Mouse (Mus musculus) CD8-positive naive resting alpha-beta T cell, adult 2 months (primary cell): ENCODE results near the gene Tbrg4.
"Not testable (repeated sequence)": the region's sequence is repeated elsewhere in the genome, so short reads cannot be mapped to it uniquely, and the experiment has no call there.

Experiments used
- DNase-seq, 2 experiments: peaks; one replicate each; pipeline ENCODE4 v3.0.0; 2022; ENCODE audit warnings: low read depth in 2 of 2, low spot score in 2 of 2

The Tbrg4 gene

GRCm38 (mm10) chr11:6625478-6626387 is at the start of gene Tbrg4:
TSS of gene Tbrg4 (minus strand) at chr11:6626067.
- peak; percentile 76 to 85 for DNase-seq

- no peak for DNase-seq
Measured at GRCm38 (mm10) chr11:6675402-6675801, 49.5 kb upstream of the Tbrg4 start.

GRCm38 (mm10) chr11:6674701-6675100 is 48.8 kb upstream of the Tbrg4 start:
- no peak for DNase-seq

- DNase-seq = no peak
Measured at GRCm38 (mm10) chr11:6670826-6671225, 45.0 kb upstream of the Tbrg4 start.

- DNase-seq = no peak
Measured at GRCm38 (mm10) chr11:6670044-6670443, 44.2 kb upstream of the Tbrg4 start.

- DNase-seq = no peak
Measured at GRCm38 (mm10) chr11:6669041-6669440, 43.2 kb upstream of the Tbrg4 start.

- DNase-seq = no peak
Measured at GRCm38 (mm10) chr11:6666634-6667033, 40.8 kb upstream of the Tbrg4 start.

GRCm38 (mm10) chr11:6661206-6661605 is 35.3 kb upstream of the Tbrg4 start:
- no peak for DNase-seq

- peak in 1 of 2 experiments; percentile 45 for DNase-seq
Measured at GRCm38 (mm10) chr11:6658271-6658670, 32.4 kb upstream of the Tbrg4 start, which contains the start of gene Ramp3. TSS of gene Ramp3 (plus strand) at chr11:6658521.

- peak; percentile 86 to 90 for DNase-seq
Measured at GRCm38 (mm10) chr11:6654903-6655302, 29.0 kb upstream of the Tbrg4 start.

- DNase-seq = not testable (repeated sequence)
Measured at GRCm38 (mm10) chr11:6652978-6653377, 27.1 kb upstream of the Tbrg4 start.

- DNase-seq = no peak
Measured at GRCm38 (mm10) chr11:6650519-6650918, 24.7 kb upstream of the Tbrg4 start.

- DNase-seq = no peak
Measured at GRCm38 (mm10) chr11:6647831-6648724, 22.2 kb upstream of the Tbrg4 start.

- DNase-seq = no peak
Measured at GRCm38 (mm10) chr11:6644566-6644965, 18.7 kb upstream of the Tbrg4 start.

GRCm38 (mm10) chr11:6639072-6639471 is 13.2 kb upstream of the Tbrg4 start:
- DNase-seq = no peak

GRCm38 (mm10) chr11:6638537-6638936 is 12.7 kb upstream of the Tbrg4 start, which contains the start of gene Wap:
TSS of gene Wap (minus strand) at chr11:6638637.
- DNase-seq = no peak

- DNase-seq = peak in 1 of 2 experiments; percentile 32
Measured at GRCm38 (mm10) chr11:6636150-6636549, 10.3 kb upstream of the Tbrg4 start.

- peak in 1 of 2 experiments; percentile 28 for DNase-seq
Measured at GRCm38 (mm10) chr11:6629655-6630054, 3.8 kb upstream of the Tbrg4 start.

- DNase-seq = peak; percentile 42 to 43
Measured at GRCm38 (mm10) chr11:6628568-6628967, 2.7 kb upstream of the Tbrg4 start.

GRCm38 (mm10) chr11:6627731-6628130 is 1.9 kb upstream of the Tbrg4 start:
- peak; percentile 21 to 53 for DNase-seq

- DNase-seq = no peak
Measured at GRCm38 (mm10) chr11:6626388-6626772, 513 bp upstream of the Tbrg4 start.
